ENCODE assay signal across 14 mouse cellular contexts in genomic region chr6:38913386-38914042, GRCm38 (mm10). TPM values are rescaled to one million over a fixed set of nuclear protein-coding genes. Genes with fewer than 3 reads are reported as not detected.
DNase-seq lines count a peak whose midpoint lies in the region; ATAC-seq lines count a peak whose summit lies in the region.
"Had no signal": no experiment of that assay in that cellular context is flagged by ENCODE, and none has a peak within 500 bp of the region (broad histone marks: within the 10 kb centered on the region; RNA-seq: fewer than 3 reads in every experiment).

No protein-coding gene starts in this region.

- DNase-seq in left cerebral cortex, adult 11 months (ENCODE audit: low spot score), result peak; percentile 24
- DNase-seq in left cerebral cortex, postnatal 4 days, result no peak
- DNase-seq in NIH3T3 (ENCODE audit: low read depth) (peak; percentile 67), adipocyte (ENCODE audit: low spot score) (no peak)
- DNase-seq in midbrain, embryonic 14.5 days, result peak; percentile 50
- no peak for DNase-seq in adrenal gland, postnatal 14 days
- DNase-seq: adrenal gland, postnatal 36 days; cerebellum, adult 11-12 months; heart, postnatal 14 days; kidney, postnatal 36 days had no signal

- H3K9ac ChIP-seq in hindbrain, embryonic 15.5 days, result no peak overlapping the region
- no peak overlapping the region; the same call in 1 of the 2 replicates for H3K9ac ChIP-seq in midbrain, embryonic 14.5 days (replicated peaks; ENCODE audit: low read length)
- H3K9ac ChIP-seq: neural tube, embryonic 13.5 days; stomach, embryonic 15.5 days had no signal

- no peak for ATAC-seq in hindbrain, embryonic 15.5 days (ENCODE audit: low FRiP score, low read depth)
- ATAC-seq in midbrain, embryonic 14.5 days (ENCODE audit: low FRiP score, low TSS enrichment), result no peak; the same call in 1 of the 2 replicates
- ATAC-seq: intestine, postnatal 0 days had no signal

- H3K36me3 ChIP-seq in hindbrain, embryonic 15.5 days, result no peaks in the 10 kb centered on the region
- no peaks in the 10 kb centered on the region for H3K36me3 ChIP-seq in midbrain, embryonic 14.5 days (ENCODE audit: control insufficient read depth, insufficient read depth, low read length)
- H3K36me3 ChIP-seq: neural tube, embryonic 13.5 days; stomach, embryonic 15.5 days had no signal

- H3K4me1 ChIP-seq in hindbrain, embryonic 15.5 days (replicated peaks), result peaks cover 18% of the 10 kb centered on the region
- H3K4me1 ChIP-seq in midbrain, embryonic 14.5 days (ENCODE audit: control insufficient read depth, insufficient read depth, low read length), result peaks cover 17% of the 10 kb centered on the region; the same call in 1 of the 2 replicates

- 43% methylated on average over 13 of the region's 13 CpGs for WGBS in hindbrain, embryonic 15.5 days
- WGBS in midbrain, embryonic 14.5 days, result 28% methylated on average over 13 of the region's 13 CpGs

- no peak overlapping the region for H3K4me3 ChIP-seq in hindbrain, embryonic 15.5 days
- no peak overlapping the region for H3K4me3 ChIP-seq in midbrain, embryonic 14.5 days (replicated peaks; ENCODE audit: low read depth, low read length)
- H3K4me3 ChIP-seq: neural tube, embryonic 13.5 days; stomach, embryonic 15.5 days had no signal

- peak overlapping the region; percentile 23; the same call in 1 of the 2 replicates for H3K27ac ChIP-seq in hindbrain, embryonic 15.5 days (replicated peaks)
- H3K27ac ChIP-seq in midbrain, embryonic 14.5 days (replicated peaks; ENCODE audit: low read depth, low read length), result peak overlapping the region; percentile 56; the same call in 1 of the 2 replicates
- H3K27ac ChIP-seq: neural tube, embryonic 13.5 days; stomach, embryonic 15.5 days had no signal

- intact Hi-C loops in left cerebral cortex, postnatal 4 days (cut with DNase I), result no loop called here

- H3K4me2 ChIP-seq in hindbrain, embryonic 15.5 days, result no peak overlapping the region
- 0 out of 2 replicates have a peak overlapping the region, but pooled peaks have one; percentile 18 for H3K4me2 ChIP-seq in midbrain, embryonic 14.5 days (ENCODE audit: low read length)
- H3K4me2 ChIP-seq: neural tube, embryonic 13.5 days; stomach, embryonic 15.5 days had no signal

- H3K9me3 ChIP-seq in hindbrain, embryonic 15.5 days, result no peaks in the 10 kb centered on the region
- H3K9me3 ChIP-seq in midbrain, embryonic 14.5 days (ENCODE audit: control insufficient read depth, low read length), result no peaks in the 10 kb centered on the region
- H3K9me3 ChIP-seq: neural tube, embryonic 13.5 days; stomach, embryonic 15.5 days had no signal

- H3K27me3 ChIP-seq in hindbrain, embryonic 15.5 days, result no peaks in the 10 kb centered on the region
- no peaks in the 10 kb centered on the region for H3K27me3 ChIP-seq in midbrain, embryonic 14.5 days (ENCODE audit: control insufficient read depth, insufficient read depth, low read length)
- H3K27me3 ChIP-seq: neural tube, embryonic 13.5 days; stomach, embryonic 15.5 days had no signal

RNA-seq across cellular contexts. Expression of gene Hipk2, which starts 37.5 kb away (rescaled TPM):
- 10 to 100 TPM; 54.6 to 55.5 TPM for total RNA-seq in left cerebral cortex, postnatal 4 days (2021)
- polyA plus RNA-seq in hindbrain, embryonic 15.5 days (2015; fragmentation: Nextera tagmentation; extraction: Ambion mirVana), result 34.6 and 37.0 TPM in 2 replicates
- polyA plus RNA-seq in midbrain, embryonic 14.5 days (2014; fragmentation: Nextera tagmentation; extraction: Ambion mirVana), result 35.1 and 41.3 TPM in 2 replicates
- 92.5 and 104 TPM in 2 replicates for total RNA-seq in adrenal gland, postnatal 14 days (2021)

RNA-seq across cellular contexts. Expression of gene Tbxas1, which starts 38.3 kb away (rescaled TPM):
- 1 to 10 TPM; 1.3 to 1.4 TPM for total RNA-seq in left cerebral cortex, postnatal 4 days (2021)
- polyA plus RNA-seq in hindbrain, embryonic 15.5 days (2015; fragmentation: Nextera tagmentation; extraction: Ambion mirVana), result 2.0 and 2.7 TPM in 2 replicates
- 0.69 and 1.6 TPM in 2 replicates for polyA plus RNA-seq in midbrain, embryonic 14.5 days (2014; fragmentation: Nextera tagmentation; extraction: Ambion mirVana)
- total RNA-seq in adrenal gland, postnatal 14 days (2021), result 2.3 and 3.0 TPM in 2 replicates

Comparison
In these comparisons a context has a peak if more than half of its experiments do, and no peak if none do; other contexts are left out.
1. DNase-seq: peak in left cerebral cortex, adult 11 months (single experiment), NIH3T3 (single experiment) and midbrain, embryonic 14.5 days (single experiment); none in left cerebral cortex, postnatal 4 days (single experiment), adrenal gland, postnatal 14 days (single experiment) and adipocyte (single experiment).